In the genomic region with DNA sequence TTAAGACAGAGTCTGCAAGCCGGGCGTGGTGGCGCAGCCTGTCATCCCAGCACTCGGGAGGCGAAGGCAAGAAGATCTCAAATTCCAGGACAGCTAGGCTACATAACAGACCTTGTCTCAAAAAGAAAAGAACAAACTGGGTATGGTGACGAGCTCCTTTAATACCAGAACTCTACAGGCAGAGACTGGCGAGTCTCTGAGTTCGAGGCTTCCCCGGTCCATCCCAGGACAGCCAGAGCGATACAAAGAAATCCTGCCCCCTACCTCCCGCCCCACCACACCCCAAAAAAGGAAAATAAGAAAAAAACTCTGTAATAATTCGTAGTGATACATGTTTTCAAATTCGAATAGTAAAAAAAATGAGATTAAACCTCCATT, we compare ENCODE assay signal across 9 mouse cellular contexts. TPM values are rescaled to one million over a fixed set of nuclear protein-coding genes. Genes with fewer than 3 reads are reported as not detected.
DNase-seq lines count a peak whose midpoint lies in the region; ATAC-seq and TF ChIP-seq lines count a peak whose summit lies in the region.
"Had no signal": no experiment of that assay in that cellular context is flagged by ENCODE, and none has a peak within 500 bp of the region (broad histone marks: within the 10 kb centered on the region; RNA-seq: fewer than 3 reads in every experiment).

No protein-coding gene starts in this region.

- intact Hi-C loops in gastrocnemius, postnatal 14 days (cut with DNase I; ENCODE audit: low total_unique reads): no loop called here

- WGBS in kidney, postnatal 0 days: 4% methylated on average over 13 of the region's 13 CpGs
- 6% methylated on average over 13 of the region's 13 CpGs for WGBS in hindbrain, embryonic 14.5 days
- 4% methylated on average over 13 of the region's 13 CpGs for WGBS in midbrain, embryonic 15.5 days

- no peak; the same call in 1 of the 2 replicates for TF ChIP-seq CTCF in kidney, postnatal 0 days (IDR thresholded peaks at IDR 0.05; ENCODE audit: low read depth)

- H3K9me3 ChIP-seq in kidney, postnatal 0 days (replicated peaks; ENCODE audit: low read length): no peaks in the 10 kb centered on the region
- H3K9me3 ChIP-seq in hindbrain, embryonic 14.5 days (ENCODE audit: control insufficient read depth, low read length): no peaks in the 10 kb centered on the region
- H3K9me3 ChIP-seq in midbrain, embryonic 15.5 days: no peaks in the 10 kb centered on the region

- H3K27ac ChIP-seq in kidney, postnatal 0 days: peak overlapping the region; percentile 97
- peak overlapping the region; percentile 88 for H3K27ac ChIP-seq in hindbrain, embryonic 14.5 days
- H3K27ac ChIP-seq in midbrain, embryonic 15.5 days: peak overlapping the region; percentile 95

- H3K4me2 ChIP-seq in kidney, postnatal 0 days (ENCODE audit: low read length): peak overlapping the region; percentile 62
- H3K4me2 ChIP-seq in hindbrain, embryonic 14.5 days (replicated peaks): peak overlapping the region; percentile 80
- peak overlapping the region; percentile 70 for H3K4me2 ChIP-seq in midbrain, embryonic 15.5 days

- H3K4me1 ChIP-seq in kidney, postnatal 0 days (replicated peaks; ENCODE audit: insufficient read depth, low read length): peaks cover 5% of the 10 kb centered on the region
- H3K4me1 ChIP-seq in hindbrain, embryonic 14.5 days (replicated peaks; ENCODE audit: control insufficient read depth, insufficient read depth, low read length): peaks cover 9% of the 10 kb centered on the region
- peaks cover 15% of the 10 kb centered on the region for H3K4me1 ChIP-seq in midbrain, embryonic 15.5 days

- no peak for ATAC-seq in kidney, postnatal 0 days (replicated peaks; ENCODE audit: low FRiP score, low read depth)
- no peak for ATAC-seq in hindbrain, embryonic 14.5 days (ENCODE audit: low FRiP score)
- no peak for ATAC-seq in midbrain, embryonic 15.5 days (replicated peaks)

- DNase-seq in kidney, postnatal 0 days (ENCODE audit: low spot score): no peak
- DNase-seq in kidney, postnatal 14 days: no peak
- DNase-seq in c-Kit-positive CD71-positive TER-119-positive erythroid progenitor cells, embryonic 14.5 days (ENCODE audit: low spot score): peak; percentile 16
- no peak for DNase-seq in hindbrain, embryonic 14.5 days (ENCODE audit: low spot score)
- DNase-seq in ovary, postnatal 36 days (ENCODE audit: low spot score): no peak
- no peak for DNase-seq in cerebellum, adult 18-20 months
- no peak for DNase-seq in gastrocnemius, postnatal 14 days

- peaks cover 10% of the 10 kb centered on the region for H3K36me3 ChIP-seq in kidney, postnatal 0 days (ENCODE audit: insufficient read depth, low read length)
- peaks cover 37% of the 10 kb centered on the region for H3K36me3 ChIP-seq in hindbrain, embryonic 14.5 days (replicated peaks; ENCODE audit: control insufficient read depth, insufficient read depth)
- H3K36me3 ChIP-seq in midbrain, embryonic 15.5 days (replicated peaks): peaks cover 31% of the 10 kb centered on the region

- H3K9ac ChIP-seq in kidney, postnatal 0 days (ENCODE audit: low read depth, low read length): peak overlapping the region; percentile 77
- H3K9ac ChIP-seq in hindbrain, embryonic 14.5 days: peak overlapping the region; percentile 89
- H3K9ac ChIP-seq in midbrain, embryonic 15.5 days: peak overlapping the region; percentile 80

- peak overlapping the region; percentile 52 for H3K4me3 ChIP-seq in kidney, postnatal 0 days (replicated peaks; ENCODE audit: low read depth, low read length)
- peak overlapping the region; percentile 74 for H3K4me3 ChIP-seq in hindbrain, embryonic 14.5 days (replicated peaks; ENCODE audit: low read length)
- peak overlapping the region; percentile 93 for H3K4me3 ChIP-seq in midbrain, embryonic 15.5 days

- H3K27me3 ChIP-seq in kidney, postnatal 0 days (ENCODE audit: insufficient read depth, low read length): no peaks in the 10 kb centered on the region
- H3K27me3 ChIP-seq in hindbrain, embryonic 14.5 days (ENCODE audit: control insufficient read depth, insufficient read depth, low read length): no peaks in the 10 kb centered on the region
- H3K27me3 ChIP-seq in midbrain, embryonic 15.5 days (replicated peaks): no peaks in the 10 kb centered on the region

RNA-seq across cellular contexts. Expression of a gene that starts 0.9 kb away (rescaled TPM):
- 22.5 and 23.1 TPM in 2 replicates for polyA plus RNA-seq in kidney, postnatal 0 days (2015; fragmentation: Nextera tagmentation; extraction: Ambion mirVana)
- polyA plus RNA-seq in hindbrain, embryonic 14.5 days (2014; fragmentation: Nextera tagmentation; extraction: Ambion mirVana): 19.2 and 21.6 TPM in 2 replicates
- 25.2 and 25.8 TPM in 2 replicates for polyA plus RNA-seq in midbrain, embryonic 15.5 days (2015; fragmentation: Nextera tagmentation; extraction: Ambion mirVana)
- total RNA-seq in gastrocnemius, postnatal 14 days (2021): 1 to 10 TPM; 6.4 to 7.8 TPM

RNA-seq across cellular contexts. Expression of a gene that starts 12.7 kb away (rescaled TPM):
- not detected in 2 replicates for polyA plus RNA-seq in kidney, postnatal 0 days (2015; fragmentation: Nextera tagmentation; extraction: Ambion mirVana)
- not detected in 2 replicates for polyA plus RNA-seq in hindbrain, embryonic 14.5 days (2014; fragmentation: Nextera tagmentation; extraction: Ambion mirVana)
- polyA plus RNA-seq in midbrain, embryonic 15.5 days (2015; fragmentation: Nextera tagmentation; extraction: Ambion mirVana): not detected in 2 replicates
- under 1 TPM in 1 of 2 experiments, not detected in 1; 0.47 TPM for total RNA-seq in gastrocnemius, postnatal 14 days (2021)
- total RNA-seq: layer of hippocampus, postnatal 10 days had no signal

RNA-seq across cellular contexts. Expression of a gene that starts 35.1 kb away (rescaled TPM):
- polyA plus RNA-seq in kidney, postnatal 0 days (2015; fragmentation: Nextera tagmentation; extraction: Ambion mirVana): 119 and 122 TPM in 2 replicates
- polyA plus RNA-seq in hindbrain, embryonic 14.5 days (2014; fragmentation: Nextera tagmentation; extraction: Ambion mirVana): 267 and 306 TPM in 2 replicates
- polyA plus RNA-seq in midbrain, embryonic 15.5 days (2015; fragmentation: Nextera tagmentation; extraction: Ambion mirVana): 334 and 360 TPM in 2 replicates
- total RNA-seq in gastrocnemius, postnatal 14 days (2021): 10 to 100 TPM; 21.5 to 25.2 TPM

RNA-seq across cellular contexts. Expression of a gene that starts 42.2 kb away (rescaled TPM):
- 110 and 111 TPM in 2 replicates for polyA plus RNA-seq in kidney, postnatal 0 days (2015; fragmentation: Nextera tagmentation; extraction: Ambion mirVana)
- 94.9 and 99.9 TPM in 2 replicates for polyA plus RNA-seq in hindbrain, embryonic 14.5 days (2014; fragmentation: Nextera tagmentation; extraction: Ambion mirVana)
- polyA plus RNA-seq in midbrain, embryonic 15.5 days (2015; fragmentation: Nextera tagmentation; extraction: Ambion mirVana): 93.3 and 96.5 TPM in 2 replicates
- total RNA-seq in gastrocnemius, postnatal 14 days (2021): 10 to 100 TPM; 63.0 to 63.1 TPM
